Mouse (Mus musculus) embryonic facial prominence, embryonic 15.5 days (tissue): ENCODE data around the gene Oxsm. TPM values are rescaled to one million over a fixed set of nuclear protein-coding genes. Genes with fewer than 3 reads are reported as not detected.

Experiments used
- ATAC-seq: fragments of 200-750 bp; cut with Nextera tagmentation; 2 replicates; pipeline ENCODE4 v1.8.0; 2017; ENCODE audit warnings: low read depth, moderate TSS enrichment; ENCODE audit not compliant: insufficient number of reproducible peaks, low FRiP score, low TSS enrichment
- H3K27ac ChIP-seq: fragments of 300-500 bp; sonication (generic); replicated peaks from 2 replicates; pipeline ENCODE4 v1.5.1; 2015; ENCODE audit warnings: mild to moderate bottlenecking, inconsistent platforms
- H3K27me3 ChIP-seq: fragments of 300-500 bp; sonication (generic); 2 replicates; pipeline ENCODE4 v1.6.1; 2015; ENCODE audit warnings: inconsistent platforms
- H3K36me3 ChIP-seq: fragments of 300-500 bp; sonication (generic); 2 replicates; pipeline ENCODE4 v1.6.1; 2015; ENCODE audit warnings: mild to moderate bottlenecking, inconsistent platforms
- H3K4me1 ChIP-seq: fragments of 300-500 bp; sonication (generic); 2 replicates; pipeline ENCODE4 v1.6.1; 2015; ENCODE audit warnings: inconsistent platforms
- H3K4me2 ChIP-seq: fragments of 300-500 bp; sonication (generic); replicated peaks from 2 replicates; pipeline ENCODE4 v1.6.1; 2015; ENCODE audit warnings: mild to moderate bottlenecking, inconsistent platforms
- H3K4me3 ChIP-seq: fragments of 300-500 bp; sonication (generic); replicated peaks from 2 replicates; pipeline ENCODE4 v1.5.1; 2015; ENCODE audit warnings: mild to moderate bottlenecking, inconsistent platforms
- H3K9ac ChIP-seq: fragments of 300-500 bp; sonication (generic); 2 replicates; pipeline ENCODE4 v1.6.1; 2015; ENCODE audit warnings: inconsistent platforms
- H3K9me3 ChIP-seq: fragments of 300-500 bp; sonication (generic); replicated peaks from 2 replicates; pipeline ENCODE4 v1.6.1; 2016; ENCODE audit warnings: inconsistent platforms
- WGBS: fragments of 180-500 bp; shearing (Covaris S2); methylation state at CpG from one replicate; pipeline ENCODE4 v1.1.7; 2015; 5-methylcytosine and 5-hydroxymethylcytosine counted together
- polyA plus RNA-seq: library from polyadenylated mRNA; unstranded; fragments of >200 nt; fragmentation: Nextera tagmentation; extraction: Ambion mirVana; gene quantifications from 2 replicates; pipeline ENCODE4 v1.2.1, GENCODE M21; 2015

Gene Oxsm
- polyA plus RNA-seq, 1 experiment from 2014 or later = 2.5 TPM

- Histone ChIP-seq H3K9me3 (no peaks in the 10 kb centered on the region), H3K9ac (no peak overlapping the region), H3K36me3 (no peaks in the 10 kb centered on the region), H3K27me3 (no peaks in the 10 kb centered on the region), H3K4me2 (no peak overlapping the region), H3K4me3 (no peak overlapping the region), H3K4me1 (peaks cover 4% of the 10 kb centered on the region; the same call in 1 of the 2 replicates), H3K27ac (no peak overlapping the region)
- no peak for ATAC-seq
- WGBS = 65% methylated on average over 1 of the region's 1 CpGs
These were observed 54.1 kb downstream of the Oxsm start for GRCm38 (mm10) chr14:16195486-16195885.

GRCm38 (mm10) chr14:16194125-16194524, 55.5 kb downstream of the Oxsm start:
- WGBS = 69% methylated on average over 1 of the region's 1 CpGs
- Histone ChIP-seq H3K27me3 (no peaks in the 10 kb centered on the region), H3K4me1 (no peaks in the 10 kb centered on the region), H3K36me3 (no peaks in the 10 kb centered on the region), H3K9ac (no peak overlapping the region), H3K27ac (no peak overlapping the region), H3K4me2 (no peak overlapping the region), H3K9me3 (no peaks in the 10 kb centered on the region), H3K4me3 (no peak overlapping the region)
- no peak for ATAC-seq

- H3K4me2 ChIP-seq = no peak overlapping the region
- no peaks in the 10 kb centered on the region for H3K27me3 ChIP-seq
- H3K4me3 ChIP-seq = no peak overlapping the region
- no peak for ATAC-seq
- no peak overlapping the region for H3K27ac ChIP-seq
- H3K4me1 ChIP-seq = no peaks in the 10 kb centered on the region
- no peak overlapping the region for H3K9ac ChIP-seq
- no peaks in the 10 kb centered on the region for H3K36me3 ChIP-seq
- no peaks in the 10 kb centered on the region for H3K9me3 ChIP-seq
- WGBS = 70% methylated on average over 1 of the region's 1 CpGs
These were observed 60.5 kb downstream of the Oxsm start for GRCm38 (mm10) chr14:16189142-16189541.

Other genes with a start within 250 kb of the Oxsm start
- 42.7 and 43.0 TPM in 2 replicates for gene Ngly1, start 528 bp downstream of the Oxsm start, polyA plus RNA-seq
- gene Top2b, start 115.4 kb upstream of the Oxsm start, polyA plus RNA-seq = 46.0 and 49.1 TPM in 2 replicates